Mouse (Mus musculus) C2C12 (cell line): ENCODE results near the gene Miip.

Experiments
- CTCF ChIP-seq: IDR thresholded peaks from one replicate; pipeline ENCODE4 v1.5.1; 2011; ENCODE audit not compliant: control insufficient read depth, insufficient read depth, insufficient read length
- MAX ChIP-seq: IDR thresholded peaks from one replicate; pipeline ENCODE4 v1.6.1; 2011; ENCODE audit warnings: mild to moderate bottlenecking, control low read depth
- USF1 ChIP-seq: IDR thresholded peaks from one replicate; pipeline ENCODE4 v1.6.1; 2011; ENCODE audit warnings: low read depth, mild to moderate bottlenecking, control low read depth, moderate library complexity

DNA sequence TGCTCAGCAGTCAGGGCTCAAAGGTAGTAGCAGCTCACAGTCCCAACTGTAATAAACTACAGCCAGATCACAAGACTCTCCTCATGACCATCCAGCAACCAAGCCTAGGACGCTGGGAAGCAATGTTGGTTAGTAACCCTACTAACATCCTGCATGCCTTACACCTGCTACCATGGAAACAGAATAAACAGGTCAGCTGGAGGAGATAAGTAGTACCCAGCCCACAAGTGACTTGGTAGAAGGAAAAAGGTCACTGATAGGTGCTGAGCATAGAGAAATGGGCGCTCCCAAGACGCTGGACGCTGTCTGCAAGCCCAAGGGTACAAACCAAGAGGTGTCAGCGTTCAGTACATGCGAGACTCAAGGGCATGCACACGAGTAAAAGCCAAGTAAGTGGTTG is 31.8 kb upstream of the Miip start:
- TF ChIP-seq CTCF (no peak), MAX (no peak), USF1 (no peak)
